Mouse (Mus musculus) lung, postnatal 0 days (tissue): ENCODE measurements at regions not wholly inside any gene's neighbourhood (a gene's known extent, or its start where the extent isn't known, plus 50 kb on each side); places are given as distances from the start of the nearest gene placed in this dataset.

Source experiments
- ATAC-seq: fragments of 200-750 bp; cut with Nextera tagmentation; 2 replicates; pipeline ENCODE4 v1.8.0; 2017; ENCODE audit warnings: moderate library complexity
- DNase-seq: peaks from one replicate; pipeline ENCODE4 v3.0.0-alpha.2; 2016; ENCODE audit warnings: low spot score
- H3K27ac ChIP-seq: fragments of 300-500 bp; sonication (generic); 2 replicates; pipeline ENCODE4 v1.5.1; 2014; ENCODE audit warnings: antibody characterized with exemption, mild to moderate bottlenecking, low read length, mixed read lengths
- H3K27me3 ChIP-seq: fragments of 300-500 bp; sonication (generic); replicated peaks from 2 replicates; pipeline ENCODE4 v1.6.1; 2014; ENCODE audit warnings: low read length, mixed read lengths; ENCODE audit not compliant: insufficient read depth
- H3K36me3 ChIP-seq: fragments of 300-500 bp; sonication (generic); 2 replicates; pipeline ENCODE4 v1.6.1; 2014; ENCODE audit warnings: low read length, mixed read lengths; ENCODE audit not compliant: insufficient read depth
- H3K4me1 ChIP-seq: fragments of 300-500 bp; sonication (generic); 2 replicates; pipeline ENCODE4 v1.6.1; 2014; ENCODE audit warnings: antibody characterized with exemption, low read depth, low read length, mixed read lengths; ENCODE audit not compliant: insufficient read depth
- H3K4me2 ChIP-seq: fragments of 300-500 bp; sonication (generic); replicated peaks from 2 replicates; pipeline ENCODE4 v1.6.1; 2014; ENCODE audit warnings: low read depth, mild to moderate bottlenecking, low read length, moderate library complexity, mixed read lengths
- H3K4me3 ChIP-seq: fragments of 300-500 bp; sonication (generic); 2 replicates; pipeline ENCODE4 v1.5.1; 2014; ENCODE audit warnings: low read depth, low read length
- H3K9ac ChIP-seq: fragments of 300-500 bp; sonication (generic); replicated peaks from 2 replicates; pipeline ENCODE4 v1.6.1; 2014; ENCODE audit warnings: low read depth, mild to moderate bottlenecking
- H3K9me3 ChIP-seq: fragments of 300-500 bp; sonication (generic); 2 replicates; pipeline ENCODE4 v1.6.1; 2016; ENCODE audit warnings: low read length, mixed read lengths
- CTCF ChIP-seq: IDR thresholded peaks from 2 replicates; pipeline ENCODE4 v1.5.1; 2016; ENCODE audit warnings: antibody characterized with exemption, mild to moderate bottlenecking
- EP300 ChIP-seq: IDR thresholded peaks from 2 replicates; pipeline ENCODE4 v1.6.1; 2016; ENCODE audit warnings: antibody characterized with exemption, mild to moderate bottlenecking, control low read depth
- WGBS: fragments of 180-500 bp; shearing (Covaris S2); extraction: QIAGEN DNeasy Blood & Tissue Kit; methylation state at CpG from one replicate; pipeline ENCODE4 v1.1.7; 2014; 5-methylcytosine and 5-hydroxymethylcytosine counted together

GRCm38 (mm10) chr17:9168411-9168810 lies 180.3 kb downstream of the 1700010I14Rik start:
- Histone ChIP-seq H3K4me1 (peaks cover 3% of the 10 kb centered on the region; the same call in 1 of the 2 replicates), H3K9me3 (no peaks in the 10 kb centered on the region), H3K27ac (no peak overlapping the region), H3K27me3 (0 out of 2 replicates have a peak, but pooled peaks cover 4% of the 10 kb centered on the region), H3K4me3 (peak overlapping the region; percentile 16; the same call in 1 of the 2 replicates), H3K9ac (no peak overlapping the region), H3K36me3 (no peaks in the 10 kb centered on the region), H3K4me2 (peak overlapping the region; percentile 46)
- DNase-seq (peak; percentile 70), ATAC-seq (no peak)
- 0% methylated on average over 5 of the region's 5 CpGs for WGBS
- TF ChIP-seq EP300 (no peak), CTCF (peak; percentile 93)

GRCm38 (mm10) chr17:9169371-9169770 lies 181.2 kb downstream of the 1700010I14Rik start:
- WGBS: 11% methylated on average over 11 of the region's 11 CpGs
- Histone ChIP-seq H3K9ac (no peak overlapping the region), H3K4me3 (no peak overlapping the region), H3K9me3 (no peaks in the 10 kb centered on the region), H3K4me1 (peaks cover 3% of the 10 kb centered on the region; the same call in 1 of the 2 replicates), H3K36me3 (no peaks in the 10 kb centered on the region), H3K4me2 (no peak overlapping the region), H3K27ac (no peak overlapping the region), H3K27me3 (0 out of 2 replicates have a peak, but pooled peaks cover 4% of the 10 kb centered on the region)
- TF ChIP-seq EP300: no peak
- peak; percentile 78 for TF ChIP-seq CTCF
- no peak for ATAC-seq
- peak; percentile 65 for DNase-seq

- no peaks in the 10 kb centered on the region for H3K4me1 ChIP-seq
- no peaks in the 10 kb centered on the region for H3K9me3 ChIP-seq
- ATAC-seq (no peak), DNase-seq (no peak)
- no peaks in the 10 kb centered on the region for H3K27me3 ChIP-seq
- TF ChIP-seq EP300 (no peak), CTCF (no peak)
- H3K27ac ChIP-seq: no peak overlapping the region
- WGBS: 84% methylated on average over 5 of the region's 5 CpGs
- no peak overlapping the region for H3K4me3 ChIP-seq
- no peaks in the 10 kb centered on the region for H3K36me3 ChIP-seq
- no peak overlapping the region for H3K9ac ChIP-seq
- H3K4me2 ChIP-seq: no peak overlapping the region
These were observed 209.0 kb downstream of the 1700010I14Rik start for GRCm38 (mm10) chr17:9197160-9197559.

GRCm38 (mm10) chr17:9200386-9200785 lies 212.3 kb downstream of the 1700010I14Rik start:
- H3K27me3 ChIP-seq: no peaks in the 10 kb centered on the region

GRCm38 (mm10) chr17:9202496-9202895 lies 214.4 kb downstream of the 1700010I14Rik start:
- TF ChIP-seq EP300: no peak
- TF ChIP-seq CTCF: no peak
- no peaks in the 10 kb centered on the region for H3K36me3 ChIP-seq
- no peak overlapping the region for H3K27ac ChIP-seq
- DNase-seq: no peak
- H3K4me2 ChIP-seq: no peak overlapping the region
- H3K4me1 ChIP-seq: no peaks in the 10 kb centered on the region
- no peak overlapping the region for H3K9ac ChIP-seq
- no peak overlapping the region for H3K4me3 ChIP-seq
- WGBS: 18% methylated on average over 2 of the region's 2 CpGs
- no peaks in the 10 kb centered on the region for H3K27me3 ChIP-seq
- no peaks in the 10 kb centered on the region for H3K9me3 ChIP-seq
- ATAC-seq: no peak

More at GRCm38 (mm10) chr17:9200386-9200785, 212.3 kb downstream of the 1700010I14Rik start:
- TF ChIP-seq EP300 (no peak), CTCF (no peak)
- WGBS: 77% methylated on average over 7 of the region's 7 CpGs
- Histone ChIP-seq H3K36me3 (no peaks in the 10 kb centered on the region), H3K4me2 (no peak overlapping the region), H3K4me1 (no peaks in the 10 kb centered on the region), H3K27ac (no peak overlapping the region), H3K9ac (no peak overlapping the region), H3K9me3 (no peaks in the 10 kb centered on the region), H3K4me3 (no peak overlapping the region)
- DNase-seq (no peak), ATAC-seq (no peak)

GRCm38 (mm10) chr17:9210626-9211025 lies 211.2 kb upstream of the Gm17728 start:
- no peak overlapping the region for H3K27ac ChIP-seq
- 79% methylated on average over 2 of the region's 2 CpGs for WGBS
- no peaks in the 10 kb centered on the region for H3K27me3 ChIP-seq
- no peak for TF ChIP-seq CTCF
- TF ChIP-seq EP300: no peak
- ATAC-seq: no peak
- no peak for DNase-seq
- H3K4me1 ChIP-seq: no peaks in the 10 kb centered on the region
- H3K9ac ChIP-seq: no peak overlapping the region
- H3K4me3 ChIP-seq: no peak overlapping the region
- H3K36me3 ChIP-seq: no peaks in the 10 kb centered on the region
- no peak overlapping the region for H3K4me2 ChIP-seq
- H3K9me3 ChIP-seq: no peaks in the 10 kb centered on the region

- WGBS: 81% methylated on average over 4 of the region's 4 CpGs
- no peak overlapping the region for H3K4me2 ChIP-seq
- no peaks in the 10 kb centered on the region for H3K36me3 ChIP-seq
- ATAC-seq: no peak
- no peak for TF ChIP-seq CTCF
- TF ChIP-seq EP300: no peak
- no peaks in the 10 kb centered on the region for H3K4me1 ChIP-seq
- no peak overlapping the region for H3K27ac ChIP-seq
- no peak overlapping the region for H3K9ac ChIP-seq
- no peak for DNase-seq
- H3K9me3 ChIP-seq: no peaks in the 10 kb centered on the region
- no peak overlapping the region for H3K4me3 ChIP-seq
- H3K27me3 ChIP-seq: no peaks in the 10 kb centered on the region
These were observed 198.8 kb upstream of the Gm17728 start for GRCm38 (mm10) chr17:9223097-9223496.
